Mouse (Mus musculus) MEL (cell line): ENCODE results near the gene Mgat4c. TPM values are rescaled to one million over a fixed set of nuclear protein-coding genes. Genes with fewer than 3 reads are reported as not detected.
A peak's percentile ranks its signal among the peaks of the same experiment; 100 is the strongest.

ENCODE experiments used
- DNase-seq: peaks from one replicate; pipeline ENCODE4 v3.0.0; 2011; ENCODE audit warnings: low read depth, low spot score
- H3K27ac ChIP-seq: 2 replicates; pipeline ENCODE4 v1.5.1; 2012; ENCODE audit warnings: low read depth, mild to moderate bottlenecking, control low read depth, low read length, moderate library complexity; ENCODE audit not compliant: control insufficient read depth
- H3K27me3 ChIP-seq, 2 experiments: fragments of 150-350 bp in 1 of 2; sonication (generic) in 1 of 2; 2 replicates each; pipeline ENCODE4 v1.6.1; 2012; ENCODE audit warnings: low read length in 2 of 2, mild to moderate bottlenecking in 2 of 2, improper control_type of control experiment in 1 of 2, moderate library complexity in 1 of 2; ENCODE audit not compliant: insufficient read depth in 2 of 2, control insufficient read depth in 1 of 2
- H3K36me3 ChIP-seq, 2 experiments: 2 replicates each; pipeline ENCODE4 v1.6.1; 2012 to 2014; ENCODE audit warnings: low read length in 2 of 2, improper control_type of control experiment in 1 of 2, inconsistent platforms in 1 of 2, mild to moderate bottlenecking in 1 of 2; ENCODE audit not compliant: insufficient read depth in 2 of 2, control insufficient read depth in 1 of 2
- H3K4me1 ChIP-seq, 2 experiments: fragments of 150-350 bp in 1 of 2; sonication (generic) in 1 of 2; 2 replicates each; pipeline ENCODE4 v1.6.1; 2012; ENCODE audit warnings: low read length in 2 of 2, improper control_type of control experiment in 1 of 2, mild to moderate bottlenecking in 1 of 2; ENCODE audit not compliant: insufficient read depth in 2 of 2, control insufficient read depth in 1 of 2
- H3K4me3 ChIP-seq, 2 experiments: fragments of 150-350 bp in 1 of 2; sonication (generic) in 1 of 2; 2 replicates each; pipeline ENCODE4 v1.5.1; 2012; ENCODE audit warnings: low read depth in 2 of 2, low read length in 2 of 2, mild to moderate bottlenecking in 2 of 2, moderate library complexity in 2 of 2, control low read depth in 1 of 2, improper control_type of control experiment in 1 of 2; ENCODE audit not compliant: control insufficient read depth in 1 of 2, insufficient read depth in 1 of 2
- H3K79me2 ChIP-seq: 2 replicates; pipeline ENCODE4 v1.6.1; 2012; ENCODE audit warnings: mild to moderate bottlenecking, low read length, moderate library complexity; ENCODE audit not compliant: control insufficient read depth, poor library complexity, insufficient read depth
- H3K9ac ChIP-seq: 2 replicates; pipeline ENCODE4 v1.6.1; 2012; ENCODE audit warnings: low read depth, mild to moderate bottlenecking, control low read depth, low read length, moderate library complexity; ENCODE audit not compliant: control insufficient read depth, poor library complexity, severe bottlenecking
- H3K9me3 ChIP-seq: fragments of 150-350 bp; sonication (generic); replicated peaks from 2 replicates; pipeline ENCODE4 v1.6.1; 2012; ENCODE audit warnings: mild to moderate bottlenecking, low read length, improper control_type of control experiment, moderate library complexity; ENCODE audit not compliant: insufficient read depth
- CHD1 ChIP-seq: IDR thresholded peaks from 2 replicates; pipeline ENCODE4 v1.6.1; 2012; ENCODE audit warnings: low read depth, mild to moderate bottlenecking, inconsistent platforms, low read length, improper control_type of control experiment
- CTCF ChIP-seq, 3 experiments: IDR thresholded peaks in 2 of 3; conservative IDR thresholded peaks in 1 of 3; 2 replicates each; pipeline ENCODE4 v1.5.1; 2011 to 2012; ENCODE audit warnings: low read length in 3 of 3, low read depth in 2 of 3, mild to moderate bottlenecking in 2 of 3, improper control_type of control experiment in 1 of 3, inconsistent platforms in 1 of 3, mixed read lengths in 1 of 3, moderate library complexity in 1 of 3; ENCODE audit not compliant: control insufficient read depth in 1 of 3, insufficient read depth in 1 of 3, poor library complexity in 1 of 3, severe bottlenecking in 1 of 3
- E2F4 ChIP-seq: IDR thresholded peaks from 2 replicates; pipeline ENCODE4 v1.6.1; 2011; ENCODE audit warnings: low read depth, low read length, improper control_type of control experiment, borderline replicate concordance
- ELF1 ChIP-seq: IDR thresholded peaks from 2 replicates; pipeline ENCODE4 v1.6.1; 2014; ENCODE audit warnings: low read depth, mild to moderate bottlenecking, inconsistent platforms, low read length, improper control_type of control experiment, moderate library complexity
- EP300 ChIP-seq, 2 experiments: IDR thresholded peaks; 2 replicates each; pipeline ENCODE4 v1.6.1; 2011; ENCODE audit warnings: improper control_type of control experiment in 2 of 2, low read length in 2 of 2, low read depth in 1 of 2, mild to moderate bottlenecking in 1 of 2
- ETS1 ChIP-seq: IDR thresholded peaks from 2 replicates; pipeline ENCODE4 v1.6.1; 2012; ENCODE audit warnings: low read depth, mild to moderate bottlenecking, inconsistent platforms, low read length, improper control_type of control experiment, moderate library complexity
- GABPA ChIP-seq: IDR thresholded peaks from 2 replicates; pipeline ENCODE4 v1.6.1; 2012; ENCODE audit warnings: low read depth, mild to moderate bottlenecking, inconsistent platforms, low read length, improper control_type of control experiment, moderate library complexity
- GATA1 ChIP-seq: IDR thresholded peaks from 2 replicates; pipeline ENCODE4 v1.6.1; 2011; ENCODE audit warnings: low read depth, low read length, improper control_type of control experiment
- JUND ChIP-seq: IDR thresholded peaks from 2 replicates; pipeline ENCODE4 v1.6.1; 2011; ENCODE audit warnings: low read depth, mild to moderate bottlenecking, improper control_type of control experiment, low read length
- KAT2A ChIP-seq: conservative IDR thresholded peaks from 2 replicates; pipeline ENCODE4 v1.6.1; 2012; ENCODE audit warnings: low read depth, low read length, improper control_type of control experiment, inconsistent platforms
- MAZ ChIP-seq: IDR thresholded peaks from 2 replicates; pipeline ENCODE4 v1.6.1; 2012; ENCODE audit warnings: low read depth, mild to moderate bottlenecking, inconsistent platforms, low read length, improper control_type of control experiment
- MYB ChIP-seq: IDR thresholded peaks from 2 replicates; pipeline ENCODE4 v1.6.1; 2011; ENCODE audit warnings: mild to moderate bottlenecking, low read depth, low read length, improper control_type of control experiment
- MYC ChIP-seq: IDR thresholded peaks from 2 replicates; pipeline ENCODE4 v1.6.1; 2011; ENCODE audit warnings: low read depth, mild to moderate bottlenecking, low read length, improper control_type of control experiment, moderate library complexity
- POLR2A ChIP-seq, 2 experiments: IDR thresholded peaks; 2 replicates each; pipeline ENCODE4 v1.6.1; 2011 to 2012; ENCODE audit warnings: low read length in 2 of 2, mild to moderate bottlenecking in 2 of 2, control low read depth in 1 of 2, improper control_type of control experiment in 1 of 2, low read depth in 1 of 2, moderate library complexity in 1 of 2; ENCODE audit not compliant: control insufficient read depth in 1 of 2, insufficient read depth in 1 of 2, poor library complexity in 1 of 2
- RAD21 ChIP-seq: IDR thresholded peaks from 2 replicates; pipeline ENCODE4 v1.6.1; 2011; ENCODE audit warnings: mild to moderate bottlenecking, low read depth, low read length, improper control_type of control experiment
- SMC3 ChIP-seq: IDR thresholded peaks from 2 replicates; pipeline ENCODE4 v1.6.1; 2011; ENCODE audit warnings: low read depth, low read length, improper control_type of control experiment
- TBP ChIP-seq: IDR thresholded peaks from 2 replicates; pipeline ENCODE4 v1.8.0; 2011; ENCODE audit warnings: low read depth, low read length, improper control_type of control experiment
- TCF12 ChIP-seq: IDR thresholded peaks from 2 replicates; pipeline ENCODE4 v1.6.1; 2014; ENCODE audit warnings: low read depth, mild to moderate bottlenecking, inconsistent platforms, low read length, improper control_type of control experiment, moderate library complexity
- UBTF ChIP-seq: IDR thresholded peaks from 2 replicates; pipeline ENCODE4 v1.6.1; 2012; ENCODE audit warnings: low read depth, mild to moderate bottlenecking, inconsistent platforms, low read length, improper control_type of control experiment, moderate library complexity, borderline replicate concordance; ENCODE audit not compliant: insufficient read depth
- ZC3H11A ChIP-seq: IDR thresholded peaks from 2 replicates; pipeline ENCODE4 v1.6.1; 2012; ENCODE audit warnings: low read depth, mild to moderate bottlenecking, inconsistent platforms, low read length, improper control_type of control experiment
- ZNF384 ChIP-seq: IDR thresholded peaks from 2 replicates; pipeline ENCODE4 v1.6.1; 2012; ENCODE audit warnings: low read depth, mild to moderate bottlenecking, inconsistent platforms, low read length, improper control_type of control experiment
- polyA plus RNA-seq, 2 experiments: library from polyadenylated mRNA; stranded (reverse) in 1 of 2; unstranded in 1 of 2; fragments of >175 nt in 1 of 2; fragments of >200 nt in 1 of 2; gene quantifications; 2 replicates each; pipeline versions ENCODE4 v1.2.1 to v1.2.4; 2012; ENCODE audit warnings: low replicate concordance in 2 of 2, low read depth in 1 of 2; ENCODE audit not compliant: insufficient read length in 2 of 2, insufficient read depth in 1 of 2, missing spikeins in 1 of 2
- total RNA-seq: library from RNA; depleted of rRNA; stranded (reverse); fragments of 300-350 nt; gene quantifications from 2 replicates; pipeline ENCODE4 v1.2.3, GENCODE M21; 2012

Mgat4c gene
- total and polyA plus RNA-seq, 3 experiments = 0.36 to 3.0 TPM; not detected in 1

DNA sequence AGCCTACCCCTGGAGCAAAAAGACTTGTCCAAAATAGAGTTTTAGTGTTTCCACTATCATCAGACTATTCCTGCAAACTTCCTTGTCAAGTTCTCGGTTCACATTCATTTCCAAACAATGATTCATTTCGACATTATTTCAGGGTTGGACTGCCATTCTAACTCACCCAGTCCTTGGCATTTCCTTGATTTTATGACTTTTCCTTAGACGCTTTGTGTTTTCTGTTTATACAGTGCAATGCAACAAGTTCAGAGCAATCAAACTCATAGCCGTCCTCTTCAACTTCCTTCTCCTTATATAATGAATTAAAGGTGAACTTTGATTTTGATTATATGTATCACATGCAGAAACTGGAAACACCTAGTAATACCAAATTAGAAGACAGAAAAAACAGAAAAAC is 696.1 kb downstream of the Mgat4c start:
- no peaks in the 10 kb centered on the region for H3K27me3 ChIP-seq
- no peak overlapping the region for H3K9ac ChIP-seq
- DNase-seq = no peak
- H3K9me3 ChIP-seq = no peaks in the 10 kb centered on the region
- no peak overlapping the region for H3K4me3 ChIP-seq
- no peaks in the 10 kb centered on the region for H3K79me2 ChIP-seq
- no peaks in the 10 kb centered on the region for H3K4me1 ChIP-seq
- H3K36me3 ChIP-seq = no peaks in the 10 kb centered on the region
- no peak overlapping the region for H3K27ac ChIP-seq
- TF ChIP-seq TCF12 = no peak
- no peak for TF ChIP-seq MAZ
- no peak for TF ChIP-seq ETS1
- TF ChIP-seq EP300 (IDR thresholded peaks at IDR 0.05; ENCODE audit: low read depth in 1 of 2, low read length in 2 of 2) = no peak
- no peak for TF ChIP-seq KAT2A
- no peak for TF ChIP-seq GATA1
- no peak for TF ChIP-seq E2F4
- no peak for TF ChIP-seq GABPA
- no peak for TF ChIP-seq UBTF
- no peak for TF ChIP-seq JUND
- TF ChIP-seq POLR2A (IDR thresholded peaks at IDR 0.05; ENCODE audit: control insufficient read depth in 1 of 2, insufficient read depth in 1 of 2, low read depth in 1 of 2, low read length in 2 of 2, poor library complexity in 1 of 2) = no peak

DNA sequence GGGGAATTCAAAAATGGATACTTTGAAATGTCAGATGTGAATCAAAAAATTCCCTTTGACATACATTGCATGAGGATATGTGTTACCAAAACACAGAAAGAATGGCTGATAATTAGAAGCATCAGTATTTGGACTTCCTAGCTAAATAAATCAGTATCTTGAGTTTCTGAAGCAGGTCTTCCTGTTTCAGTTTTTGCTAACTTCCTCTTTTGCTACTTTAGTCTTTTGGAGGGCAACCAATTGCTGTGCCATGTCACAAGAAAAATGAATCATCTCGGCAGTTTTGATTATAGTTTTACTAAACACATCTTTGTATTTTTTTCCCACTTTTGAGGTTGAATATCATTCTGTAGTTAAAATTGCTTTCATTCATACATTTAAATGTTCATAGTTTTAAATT is 707.9 kb downstream of the Mgat4c start:
- TF ChIP-seq EP300 (IDR thresholded peaks at IDR 0.05; ENCODE audit: low read depth in 1 of 2, low read length in 2 of 2) (0 out of 4 replicates have a peak, but pooled peaks of 1 of the 2 experiments have one; percentile 13), MYC (no peak), ELF1 (0 out of 2 replicates have a peak, but pooled peaks have one; percentile 41)
- TF ChIP-seq, all 39 proteins: peak for 2
- Histone ChIP-seq H3K27ac (no peak overlapping the region), H3K4me1 (no peaks in the 10 kb centered on the region; a peak in 1 of 4 replicates), H3K9ac (no peak overlapping the region), H3K36me3 (no peaks in the 10 kb centered on the region; a peak in 1 of 4 replicates), H3K9me3 (no peaks in the 10 kb centered on the region), H3K4me3 (no peak overlapping the region), H3K27me3 (no peaks in the 10 kb centered on the region), H3K79me2 (no peaks in the 10 kb centered on the region)
- peak; percentile 49 for DNase-seq

DNA sequence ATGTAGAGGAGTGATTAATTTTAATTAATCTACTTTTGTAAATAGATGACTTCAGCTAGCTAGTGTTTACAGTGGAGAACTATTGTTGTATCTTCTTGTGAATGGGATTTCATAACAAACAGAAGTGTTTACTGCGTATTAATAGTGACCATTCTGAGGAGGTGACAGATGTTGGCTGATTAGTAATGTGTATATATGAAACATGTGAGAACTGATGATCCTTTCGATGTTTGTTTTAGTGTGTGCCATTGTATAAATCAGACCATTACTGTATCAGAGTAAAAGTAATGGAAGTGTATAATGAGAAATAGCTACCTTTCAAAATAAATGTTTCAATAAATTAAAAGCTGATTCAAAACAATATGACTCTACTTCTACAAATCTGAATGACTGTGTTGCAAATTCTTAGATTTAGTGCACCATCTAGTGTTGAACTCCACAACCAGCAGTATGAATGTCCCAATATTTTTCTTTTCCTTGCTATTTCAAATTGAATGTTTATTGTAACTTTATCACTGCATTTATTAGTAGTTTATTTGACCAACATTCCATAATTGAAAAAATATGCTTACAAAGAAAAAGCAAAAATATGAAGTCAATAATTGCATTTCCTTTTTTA is 736.5 kb downstream of the Mgat4c start:
- TF ChIP-seq EP300 (IDR thresholded peaks at IDR 0.05; ENCODE audit: low read depth in 1 of 2, low read length in 2 of 2) = no peak
- TF ChIP-seq MYC = no peak
- no peak for TF ChIP-seq GABPA
- TF ChIP-seq CTCF (IDR thresholded peaks at IDR 0.05 in 2 of 3, conservative IDR thresholded peaks at IDR 0.05 in 1 of 3; ENCODE audit: control insufficient read depth in 1 of 3, insufficient read depth in 1 of 3, low read depth in 2 of 3, low read length in 3 of 3, poor library complexity in 1 of 3, severe bottlenecking in 1 of 3) = peak in 1 of 3 experiments; percentile 54; a peak in 2 of 6 replicates
- TF ChIP-seq CHD1 = no peak
- no peak for TF ChIP-seq ZNF384
- peak; percentile 56 for TF ChIP-seq ZC3H11A
- TF ChIP-seq MYB = no peak
- TF ChIP-seq E2F4 = no peak
- no peak for TF ChIP-seq TBP
- TF ChIP-seq RAD21 = peak; percentile 71
- peak; percentile 69 for TF ChIP-seq SMC3
- no peaks in the 10 kb centered on the region for H3K36me3 ChIP-seq
- DNase-seq = peak; percentile 10

More for the DNA sequence above, 736.5 kb downstream of the Mgat4c start:
- no peak overlapping the region for H3K27ac ChIP-seq
- no peaks in the 10 kb centered on the region for H3K9me3 ChIP-seq
- no peak overlapping the region for H3K4me3 ChIP-seq
- H3K79me2 ChIP-seq = no peaks in the 10 kb centered on the region
- no peaks in the 10 kb centered on the region for H3K4me1 ChIP-seq
- H3K9ac ChIP-seq = no peak overlapping the region
- H3K27me3 ChIP-seq = no peaks in the 10 kb centered on the region
